Mouse (Mus musculus) kidney, embryonic 14.5 days (tissue): ENCODE results near the gene Aox4. TPM values are rescaled to one million over a fixed set of nuclear protein-coding genes. Genes with fewer than 3 reads are reported as not detected.

ENCODE experiments used
- ATAC-seq: fragments of 200-750 bp; cut with Nextera tagmentation; 2 replicates; pipeline ENCODE4 v1.8.0; 2017; ENCODE audit warnings: moderate number of reproducible peaks, mild to moderate bottlenecking, moderate TSS enrichment, moderate library complexity; ENCODE audit not compliant: low FRiP score, low TSS enrichment
- H3K27ac ChIP-seq: fragments of 300-500 bp; sonication (generic); 2 replicates; pipeline ENCODE4 v1.5.1; 2014; ENCODE audit warnings: low read depth, mild to moderate bottlenecking, low read length, moderate library complexity, mixed read lengths
- H3K27me3 ChIP-seq: fragments of 300-500 bp; sonication (generic); 2 replicates; pipeline ENCODE4 v1.6.1; 2014; ENCODE audit warnings: mild to moderate bottlenecking, low read length; ENCODE audit not compliant: control insufficient read depth, insufficient read depth
- H3K36me3 ChIP-seq: fragments of 300-500 bp; sonication (generic); 2 replicates; pipeline ENCODE4 v1.6.1; 2014; ENCODE audit warnings: low read length, mixed read lengths; ENCODE audit not compliant: control insufficient read depth, insufficient read depth
- H3K4me1 ChIP-seq: fragments of 300-500 bp; sonication (generic); 2 replicates; pipeline ENCODE4 v1.6.1; 2014; ENCODE audit warnings: low read length, mixed read lengths; ENCODE audit not compliant: control insufficient read depth, insufficient read depth
- H3K4me2 ChIP-seq: fragments of 300-500 bp; sonication (generic); replicated peaks from 2 replicates; pipeline ENCODE4 v1.6.1; 2014; ENCODE audit warnings: low read depth, mild to moderate bottlenecking, low read length
- H3K4me3 ChIP-seq: fragments of 300-500 bp; sonication (generic); 2 replicates; pipeline ENCODE4 v1.5.1; 2014; ENCODE audit warnings: mild to moderate bottlenecking, low read length
- H3K9ac ChIP-seq: fragments of 300-500 bp; sonication (generic); 2 replicates; pipeline ENCODE4 v1.6.1; 2014; ENCODE audit warnings: low read depth, mild to moderate bottlenecking, low read length, moderate library complexity
- H3K9me3 ChIP-seq: fragments of 300-500 bp; sonication (generic); 2 replicates; pipeline ENCODE4 v1.6.1; 2016; ENCODE audit warnings: low read length; ENCODE audit not compliant: control insufficient read depth
- WGBS: fragments of 180-500 bp; shearing (Covaris S2); extraction: QIAGEN DNeasy Blood & Tissue Kit; methylation state at CpG from one replicate; pipeline ENCODE4 v1.1.7; 2014; 5-methylcytosine and 5-hydroxymethylcytosine counted together
- polyA plus RNA-seq: library from polyadenylated mRNA; unstranded; fragments of >200 nt; fragmentation: Nextera tagmentation; extraction: Ambion mirVana; gene quantifications from 2 replicates; pipeline ENCODE4 v1.2.1, GENCODE M21; 2014

Gene Aox4
- polyA plus RNA-seq, 1 experiment from 2014 or later = 0.14 TPM

DNA sequence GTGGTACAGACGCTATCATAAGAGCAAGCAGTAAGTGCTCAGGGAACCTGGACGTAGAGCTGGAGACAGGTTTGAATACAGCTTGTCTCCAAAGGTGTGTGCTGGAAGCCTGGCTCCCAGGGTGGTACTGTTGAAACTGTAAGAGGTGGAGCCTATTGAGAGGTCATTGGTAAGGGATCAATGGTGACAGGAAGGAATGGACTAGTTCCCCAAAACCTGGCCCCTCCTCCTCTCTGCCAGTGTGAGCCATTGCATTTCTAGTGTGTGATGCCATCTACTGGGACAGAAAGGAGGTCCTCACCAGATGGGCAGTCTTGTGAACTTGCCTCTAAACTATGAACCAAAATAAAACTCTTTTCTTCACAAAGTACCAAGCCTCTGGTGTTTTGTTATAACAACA, 58.0 kb downstream of the Aox4 start:
- ATAC-seq = no peak
- Histone ChIP-seq H3K4me2 (no peak overlapping the region), H3K36me3 (no peaks in the 10 kb centered on the region), H3K4me1 (no peaks in the 10 kb centered on the region), H3K27me3 (no peaks in the 10 kb centered on the region), H3K9ac (no peak overlapping the region), H3K9me3 (no peaks in the 10 kb centered on the region), H3K27ac (no peak overlapping the region), H3K4me3 (no peak overlapping the region)
- WGBS = 88% methylated on average over 2 of the region's 2 CpGs

GRCm38 (mm10) chr1:58270807-58271569, 60.8 kb downstream of the Aox4 start:
- Histone ChIP-seq H3K27me3 (no peaks in the 10 kb centered on the region), H3K4me3 (no peak overlapping the region), H3K27ac (no peak overlapping the region), H3K9me3 (no peaks in the 10 kb centered on the region), H3K4me2 (no peak overlapping the region), H3K36me3 (no peaks in the 10 kb centered on the region), H3K4me1 (no peaks in the 10 kb centered on the region), H3K9ac (no peak overlapping the region)
- peak; percentile 66; the same call in 1 of the 2 replicates for ATAC-seq
- 57% methylated on average over 6 of the region's 6 CpGs for WGBS

DNA sequence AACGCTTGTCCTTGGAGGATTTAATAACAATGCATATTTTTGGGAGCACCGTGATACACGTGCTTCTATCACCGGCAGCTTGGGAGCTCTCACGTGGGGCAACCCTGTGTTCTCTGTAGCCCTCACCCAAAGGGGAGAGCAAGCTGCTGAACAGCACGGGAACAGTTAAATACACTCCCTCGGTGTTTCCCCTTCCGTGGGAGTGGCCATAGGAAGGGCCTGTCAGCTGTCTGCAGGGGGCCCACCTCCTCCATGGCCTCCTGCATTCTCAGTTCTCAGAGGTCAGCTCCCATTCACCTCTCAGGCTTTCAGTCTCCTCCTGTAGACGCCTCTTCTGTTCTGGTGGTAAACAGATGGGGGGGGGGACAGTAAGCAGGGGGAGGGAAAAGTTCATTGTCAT, 65.7 kb downstream of the Aox4 start:
- Histone ChIP-seq H3K4me1 (0 out of 2 replicates have a peak, but pooled peaks cover 2% of the 10 kb centered on the region), H3K36me3 (no peaks in the 10 kb centered on the region)
- 38% methylated on average over 9 of the region's 9 CpGs for WGBS

GRCm38 (mm10) chr1:58278026-58278425, 67.8 kb downstream of the Aox4 start, which contains the start of gene Aox2:
TSS of gene Aox2 (plus strand) at chr1:58278326.
- no peak within 1 kb of the TSS for H3K4me2 ChIP-seq
- 0 out of 2 replicates have a peak, but pooled peaks cover 2% of the 10 kb centered on the region for H3K4me1 ChIP-seq
- no peak for ATAC-seq
- H3K9me3 ChIP-seq = no peaks in the 10 kb centered on the region
- H3K36me3 ChIP-seq = no peaks in the 10 kb centered on the region
- WGBS = 63% methylated on average over 5 of the region's 5 CpGs
- H3K27me3 ChIP-seq = no peaks in the 10 kb centered on the region
- H3K9ac ChIP-seq = no peak within 1 kb of the TSS
- no peak within 1 kb of the TSS for H3K27ac ChIP-seq
- no peak within 1 kb of the TSS for H3K4me3 ChIP-seq

More for the DNA sequence above, 65.7 kb downstream of the Aox4 start:
- H3K9ac ChIP-seq = no peak overlapping the region; the same call in 1 of the 2 replicates
- no peaks in the 10 kb centered on the region for H3K9me3 ChIP-seq
- peak; percentile 21; the same call in 1 of the 2 replicates for ATAC-seq
- no peak overlapping the region for H3K27ac ChIP-seq
- no peaks in the 10 kb centered on the region for H3K27me3 ChIP-seq
- H3K4me2 ChIP-seq = no peak overlapping the region
- H3K4me3 ChIP-seq = no peak overlapping the region

- H3K4me2 ChIP-seq = no peak overlapping the region
- H3K4me1 ChIP-seq = 0 out of 2 replicates have a peak, but pooled peaks cover 2% of the 10 kb centered on the region
- H3K36me3 ChIP-seq = no peaks in the 10 kb centered on the region
- no peak overlapping the region for H3K27ac ChIP-seq
- H3K27me3 ChIP-seq = no peaks in the 10 kb centered on the region
- no peak overlapping the region for H3K9ac ChIP-seq
- no peaks in the 10 kb centered on the region for H3K9me3 ChIP-seq
- WGBS = 52% methylated on average over 7 of the region's 7 CpGs
- H3K4me3 ChIP-seq = no peak overlapping the region
- ATAC-seq = no peak
Measured at GRCm38 (mm10) chr1:58278513-58278912, 68.3 kb downstream of the Aox4 start.

DNA sequence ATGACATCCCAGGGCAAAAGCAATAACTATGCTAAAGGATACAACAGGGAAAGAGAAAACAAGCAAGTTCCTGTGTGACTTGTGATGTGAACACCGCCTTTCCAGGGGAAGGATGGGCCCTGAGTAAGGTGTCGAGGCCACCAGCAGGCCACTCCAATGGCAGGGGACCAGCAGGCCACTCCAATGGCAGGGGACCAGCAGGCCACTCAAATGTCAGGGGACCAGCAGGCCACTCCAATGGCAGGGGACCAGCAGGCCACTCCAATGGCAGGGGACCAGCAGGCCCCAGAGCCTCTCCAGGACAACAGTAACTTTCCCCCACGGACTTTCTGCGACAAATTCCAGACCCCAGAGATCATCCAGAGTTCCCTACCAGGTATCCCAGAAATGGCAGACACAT, 70.2 kb downstream of the Aox4 start:
- no peaks in the 10 kb centered on the region for H3K27me3 ChIP-seq
- no peaks in the 10 kb centered on the region for H3K36me3 ChIP-seq
- no peak overlapping the region for H3K9ac ChIP-seq
- H3K4me3 ChIP-seq = no peak overlapping the region
- H3K27ac ChIP-seq = no peak overlapping the region
- no peak overlapping the region for H3K4me2 ChIP-seq
- WGBS = 83% methylated on average over 4 of the region's 4 CpGs
- no peaks in the 10 kb centered on the region for H3K9me3 ChIP-seq
- no peak for ATAC-seq
- H3K4me1 ChIP-seq = 0 out of 2 replicates have a peak, but pooled peaks cover 2% of the 10 kb centered on the region

DNA sequence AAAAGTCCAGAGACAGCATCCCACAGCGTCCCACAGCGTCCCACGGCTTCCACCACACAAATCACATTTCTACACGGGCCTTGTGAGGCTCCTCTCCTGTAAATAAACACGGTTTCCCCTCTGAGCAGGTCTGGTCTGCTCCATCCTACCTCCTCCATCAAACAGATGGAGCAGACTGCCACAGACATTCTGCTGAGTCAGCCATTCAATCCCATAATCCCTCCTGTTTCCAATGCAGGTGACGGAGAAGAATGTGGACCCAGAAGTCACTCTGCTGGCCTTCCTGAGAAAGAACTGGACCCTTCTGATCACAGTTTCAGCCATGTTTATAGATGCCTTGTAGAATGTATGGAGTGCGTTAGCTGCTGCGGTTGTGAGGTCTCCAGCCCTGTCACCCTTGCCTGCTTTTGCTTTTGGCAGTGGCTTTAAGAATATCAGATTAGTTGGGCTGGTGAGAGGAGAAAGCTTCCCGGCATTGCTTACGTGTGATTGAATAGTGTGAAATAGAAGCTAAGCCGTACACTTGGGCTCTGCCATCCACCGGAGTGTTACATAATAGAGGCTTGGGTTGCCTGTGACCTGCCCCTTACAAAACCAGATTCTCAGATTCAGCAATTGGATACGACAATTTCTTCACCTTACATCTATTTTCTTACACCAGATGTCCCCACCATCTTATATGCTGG, 70.9 kb downstream of the Aox4 start:
- ATAC-seq = no peak
- Histone ChIP-seq H3K4me2 (no peak overlapping the region), H3K9me3 (no peaks in the 10 kb centered on the region), H3K9ac (no peak overlapping the region), H3K4me3 (no peak overlapping the region), H3K4me1 (0 out of 2 replicates have a peak, but pooled peaks cover 2% of the 10 kb centered on the region), H3K27ac (no peak overlapping the region), H3K27me3 (no peaks in the 10 kb centered on the region), H3K36me3 (no peaks in the 10 kb centered on the region)
- 73% methylated on average over 13 of the region's 13 CpGs for whole genome bisulfite sequencing

DNA sequence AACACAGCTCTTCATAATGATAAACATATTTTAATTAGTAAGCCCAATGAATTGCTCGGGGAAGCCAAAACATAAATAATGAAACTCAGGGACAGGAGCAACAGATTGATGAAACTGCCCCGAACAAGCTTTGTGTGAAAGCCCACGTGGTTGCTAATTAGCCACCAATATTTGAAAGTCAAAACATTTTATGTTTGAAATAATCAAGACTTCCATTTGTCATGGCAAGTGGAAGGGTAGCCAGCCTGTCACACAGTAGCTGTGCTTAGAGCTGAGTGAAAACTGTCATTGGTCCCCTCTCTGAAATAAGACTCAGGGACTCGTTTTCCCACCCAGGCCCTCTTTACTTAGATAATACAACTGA, 71.4 kb downstream of the Aox4 start:
- Histone ChIP-seq H3K27ac (no peak overlapping the region), H3K36me3 (no peaks in the 10 kb centered on the region), H3K4me2 (no peak overlapping the region), H3K9ac (no peak overlapping the region), H3K27me3 (no peaks in the 10 kb centered on the region), H3K4me1 (0 out of 2 replicates have a peak, but pooled peaks cover 2% of the 10 kb centered on the region), H3K9me3 (no peaks in the 10 kb centered on the region), H3K4me3 (no peak overlapping the region)
- 81% methylated on average over 4 of the region's 4 CpGs for WGBS
- no peak for ATAC-seq

GRCm38 (mm10) chr1:58284505-58284904, 74.3 kb downstream of the Aox4 start:
- no peaks in the 10 kb centered on the region for H3K9me3 ChIP-seq
- no peak for ATAC-seq
- no peaks in the 10 kb centered on the region for H3K4me1 ChIP-seq
- no peaks in the 10 kb centered on the region for H3K27me3 ChIP-seq
- no peak overlapping the region for H3K27ac ChIP-seq
- no peak overlapping the region for H3K9ac ChIP-seq
- no peaks in the 10 kb centered on the region for H3K36me3 ChIP-seq
- H3K4me2 ChIP-seq = no peak overlapping the region
- 41% methylated on average over 7 of the region's 7 CpGs for WGBS
- H3K4me3 ChIP-seq = no peak overlapping the region
